ENCODE assay signal across 8 mouse cellular contexts in the genomic region with DNA sequence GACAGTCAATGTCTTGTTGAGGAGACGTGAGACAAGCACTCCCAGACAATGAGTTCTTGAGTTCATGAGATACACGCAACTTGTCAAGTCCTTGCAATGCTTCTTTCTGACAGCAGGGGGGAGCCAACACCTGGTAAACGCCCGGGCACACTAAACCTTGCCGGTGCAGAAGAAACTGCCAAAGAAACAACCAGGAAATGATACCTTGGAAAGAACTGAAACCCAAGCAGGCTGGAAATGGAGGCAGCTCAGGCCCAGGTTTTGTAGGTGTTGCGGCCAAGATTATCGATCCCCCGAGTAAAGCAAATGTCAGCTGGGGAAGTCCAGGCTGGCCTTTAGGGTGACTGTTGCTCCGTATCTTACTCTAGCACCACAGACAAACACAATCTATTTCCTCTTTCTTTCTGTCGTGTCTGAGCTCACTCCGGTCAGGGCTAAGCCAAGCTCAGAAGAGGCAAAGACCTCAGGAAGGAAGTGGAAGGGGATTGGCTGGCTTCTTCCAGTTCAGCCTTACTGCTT. TPM values are rescaled to one million over a fixed set of nuclear protein-coding genes. Genes with fewer than 3 reads are reported as not detected.
DNase-seq lines count a peak whose midpoint lies in the region; ATAC-seq and TF ChIP-seq lines count a peak whose summit lies in the region.

No protein-coding gene starts in this region.

- no peak for TF ChIP-seq POLR2A in kidney, adult 2 months (IDR thresholded peaks at IDR 0.05; ENCODE audit: low read depth, low read length)
- TF ChIP-seq POLR2A in limb, embryonic 14.5 days (IDR thresholded peaks at IDR 0.05; ENCODE audit: borderline replicate concordance, extremely low read depth, insufficient read depth, insufficient read length) = no peak
- TF ChIP-seq POLR2A in spleen, adult 2 months (IDR thresholded peaks at IDR 0.05; ENCODE audit: low read depth, low read length) = no peak

- H3K4me2 ChIP-seq in limb, embryonic 14.5 days (replicated peaks; ENCODE audit: low read depth, low read length, severe bottlenecking) = peak overlapping the region; percentile 27; the same call in 1 of the 2 replicates
- peak overlapping the region; percentile 24 for H3K4me2 ChIP-seq in midbrain, embryonic 16.5 days (ENCODE audit: low read length)

- WGBS in embryonic facial prominence, embryonic 10.5 days = 32% methylated on average over 11 of the region's 11 CpGs
- 13% methylated on average over 11 of the region's 11 CpGs for WGBS in kidney, adult 2 months
- WGBS in limb, embryonic 14.5 days = 34% methylated on average over 11 of the region's 11 CpGs
- 39% methylated on average over 11 of the region's 11 CpGs for WGBS in midbrain, embryonic 16.5 days
- WGBS in spleen, adult 2 months = 1% methylated on average over 11 of the region's 11 CpGs

- H3K27ac ChIP-seq in embryonic facial prominence, embryonic 10.5 days (replicated peaks) = no peak overlapping the region
- no peak overlapping the region for H3K27ac ChIP-seq in kidney, adult 2 months (ENCODE audit: insufficient read depth, low read depth, low read length)
- H3K27ac ChIP-seq in limb, embryonic 14.5 days (replicated peaks; ENCODE audit: low read depth, low read length) = no peak overlapping the region
- no peak overlapping the region for H3K27ac ChIP-seq in midbrain, embryonic 16.5 days (ENCODE audit: low read length)
- H3K27ac ChIP-seq in spleen, adult 2 months (ENCODE audit: insufficient read depth, low read length) = peak overlapping the region; percentile 79

- H3K4me1 ChIP-seq in embryonic facial prominence, embryonic 10.5 days = peaks cover 11% of the 10 kb centered on the region
- H3K4me1 ChIP-seq in kidney, adult 2 months (ENCODE audit: control insufficient read depth, insufficient read depth, low read length) = no peaks in the 10 kb centered on the region
- H3K4me1 ChIP-seq in limb, embryonic 14.5 days (ENCODE audit: control insufficient read depth, insufficient read depth, low read length) = no peaks in the 10 kb centered on the region
- no peaks in the 10 kb centered on the region for H3K4me1 ChIP-seq in midbrain, embryonic 16.5 days (ENCODE audit: control insufficient read depth, insufficient read depth, low read length)
- no peaks in the 10 kb centered on the region; the same call in 1 of the 2 replicates for H3K4me1 ChIP-seq in spleen, adult 2 months (ENCODE audit: control insufficient read depth, insufficient read depth, insufficient read length)

- peak; percentile 68 for ATAC-seq in limb, embryonic 14.5 days (ENCODE audit: low FRiP score, low read depth)
- ATAC-seq in midbrain, embryonic 16.5 days = peak; percentile 66; the same call in 1 of the 2 replicates

- H3K4me3 ChIP-seq in embryonic facial prominence, embryonic 10.5 days = 0 out of 2 replicates have a peak overlapping the region, but pooled peaks have one; percentile 3
- peak overlapping the region; percentile 37 for H3K4me3 ChIP-seq in kidney, adult 2 months (ENCODE audit: insufficient read depth, low read depth, low read length)
- H3K4me3 ChIP-seq in limb, embryonic 14.5 days (replicated peaks; ENCODE audit: low read length) = no peak overlapping the region
- no peak overlapping the region for H3K4me3 ChIP-seq in midbrain, embryonic 16.5 days (ENCODE audit: low read depth, low read length)
- peak overlapping the region; percentile 63 for H3K4me3 ChIP-seq in spleen, adult 2 months (ENCODE audit: extremely low read depth, insufficient read depth, insufficient read length)

- no peaks in the 10 kb centered on the region; the same call in 1 of the 2 replicates for H3K27me3 ChIP-seq in embryonic facial prominence, embryonic 10.5 days (replicated peaks; ENCODE audit: low read depth, poor library complexity, severe bottlenecking)
- H3K27me3 ChIP-seq in kidney, adult 2 months (replicated peaks; ENCODE audit: control insufficient read depth, insufficient read depth, low read length) = no peaks in the 10 kb centered on the region
- no peaks in the 10 kb centered on the region for H3K27me3 ChIP-seq in limb, embryonic 14.5 days (ENCODE audit: control insufficient read depth, insufficient read depth, low read length)
- H3K27me3 ChIP-seq in midbrain, embryonic 16.5 days (ENCODE audit: control insufficient read depth, insufficient read depth, low read depth, low read length) = no peaks in the 10 kb centered on the region
- H3K27me3 ChIP-seq in spleen, adult 2 months (ENCODE audit: control insufficient read depth, insufficient read depth, low read length) = no peaks in the 10 kb centered on the region

- H3K9me3 ChIP-seq in embryonic facial prominence, embryonic 10.5 days = no peaks in the 10 kb centered on the region
- no peaks in the 10 kb centered on the region for H3K9me3 ChIP-seq in limb, embryonic 14.5 days (ENCODE audit: control insufficient read depth, low read length)
- no peaks in the 10 kb centered on the region for H3K9me3 ChIP-seq in midbrain, embryonic 16.5 days (replicated peaks; ENCODE audit: control insufficient read depth, low read length, poor library complexity, severe bottlenecking)

- no peaks in the 10 kb centered on the region for H3K36me3 ChIP-seq in embryonic facial prominence, embryonic 10.5 days (replicated peaks)
- no peaks in the 10 kb centered on the region for H3K36me3 ChIP-seq in kidney, adult 2 months (ENCODE audit: control insufficient read depth, insufficient read depth, low read length)
- H3K36me3 ChIP-seq in limb, embryonic 14.5 days (ENCODE audit: control insufficient read depth, insufficient read depth, low read length) = no peaks in the 10 kb centered on the region
- H3K36me3 ChIP-seq in midbrain, embryonic 16.5 days (ENCODE audit: control insufficient read depth, insufficient read depth, low read length) = no peaks in the 10 kb centered on the region
- no peaks in the 10 kb centered on the region for H3K36me3 ChIP-seq in spleen, adult 2 months (ENCODE audit: control insufficient read depth, insufficient read depth, low read length)

- H3K9ac ChIP-seq in limb, embryonic 14.5 days (ENCODE audit: low read depth, low read length, severe bottlenecking) = no peak overlapping the region
- H3K9ac ChIP-seq in midbrain, embryonic 16.5 days (ENCODE audit: low read depth, low read length) = no peak overlapping the region

- DNase-seq in 3134 (ENCODE audit: extremely low read depth, insufficient read length, low spot score) = peak; percentile 64
- DNase-seq in adrenal gland, postnatal 10 days = peak; percentile 87
- peak; percentile 79 for DNase-seq in embryonic facial prominence, embryonic 10.5 days (ENCODE audit: low spot score)
- DNase-seq in heart, adult 11 months = peak; percentile 96
- peak; percentile 85 for DNase-seq in kidney, adult 2 months
- DNase-seq in limb, embryonic 14.5 days (ENCODE audit: low spot score) = peak; percentile 78
- DNase-seq in spleen, adult 2 months (ENCODE audit: low read depth in 1 of 2, low spot score in 2 of 2) = peak; percentile 76 to 80

- TF ChIP-seq CTCF in kidney, adult 2 months (conservative IDR thresholded peaks at IDR 0.05; ENCODE audit: insufficient read depth, insufficient read length, low read depth, low read length) = peak; percentile 91
- peak; percentile 91; the same call in 1 of the 2 replicates for TF ChIP-seq CTCF in spleen, adult 2 months (IDR thresholded peaks at IDR 0.05; ENCODE audit: extremely low read depth, insufficient read depth, insufficient read length, insufficient replicate concordance)

RNA-seq across cellular contexts. Expression of a gene that starts 19.2 kb away (rescaled TPM):
- 10 to 100 TPM; 12.3 to 17.1 TPM for total RNA-seq in adrenal gland, postnatal 10 days (2021)
- polyA plus RNA-seq in embryonic facial prominence, embryonic 10.5 days (2016; fragmentation: Nextera tagmentation; extraction: Ambion mirVana) = 7.4 and 7.6 TPM in 2 replicates
- polyA plus RNA-seq in kidney, adult 2 months (2012; rRNA removed) = 1.4 and 3.0 TPM in 2 replicates
- polyA plus RNA-seq in limb, embryonic 14.5 days (2012; rRNA removed) = 6.1 and 6.7 TPM in 2 replicates
- 7.8 and 8.4 TPM in 2 replicates for polyA plus RNA-seq in limb, embryonic 14.5 days (2014; fragmentation: Nextera tagmentation; extraction: Ambion mirVana)
- polyA plus RNA-seq in midbrain, embryonic 16.5 days (2015; fragmentation: Nextera tagmentation; extraction: Ambion mirVana) = 11.6 and 11.8 TPM in 2 replicates
- 1.5 TPM in 2 replicates for polyA plus RNA-seq in spleen, adult 2 months (2012; rRNA removed)

Comparison
In these comparisons a context has a peak if more than half of its experiments do, and no peak if none do; other contexts are left out.
1. H3K4me3 ChIP-seq: peak in embryonic facial prominence, embryonic 10.5 days (single experiment), kidney, adult 2 months (single experiment) and spleen, adult 2 months (single experiment); none in limb, embryonic 14.5 days (single experiment) and midbrain, embryonic 16.5 days (single experiment).
2. Peak in every context shown above with its lines, with median percentiles within 50 percentile points of each other: DNase-seq.